Mouse (Mus musculus) heart, postnatal 14 days (tissue): ENCODE results near the gene Cd44. TPM values are rescaled to one million over a fixed set of nuclear protein-coding genes. Genes with fewer than 3 reads are reported as not detected.
A peak's percentile ranks its signal among the peaks of the same experiment; 100 is the strongest.

Source experiments
- DNase-seq, 2 experiments: peaks; one replicate each; pipeline ENCODE4 v3.0.0; 2021 to 2022
- intact Hi-C: fragments of 180-260 bp; cut with DNase I; formaldehyde crosslinking; loops from one replicate; pipeline ENCODE4 v1.15.1; 2025
- total RNA-seq, 2 experiments: library from RNA; stranded (reverse); gene quantifications; 2 replicates each; pipeline ENCODE4 v1.2.3; 2021

The Cd44 gene
- total RNA-seq, 2 experiments from 2014 or later: 13.5 to 15.0 TPM

GRCm38 (mm10) chr2:102828381-102828780, 73.1 kb downstream of the Cd44 start:
- intact Hi-C loops: no loop called here

DNA sequence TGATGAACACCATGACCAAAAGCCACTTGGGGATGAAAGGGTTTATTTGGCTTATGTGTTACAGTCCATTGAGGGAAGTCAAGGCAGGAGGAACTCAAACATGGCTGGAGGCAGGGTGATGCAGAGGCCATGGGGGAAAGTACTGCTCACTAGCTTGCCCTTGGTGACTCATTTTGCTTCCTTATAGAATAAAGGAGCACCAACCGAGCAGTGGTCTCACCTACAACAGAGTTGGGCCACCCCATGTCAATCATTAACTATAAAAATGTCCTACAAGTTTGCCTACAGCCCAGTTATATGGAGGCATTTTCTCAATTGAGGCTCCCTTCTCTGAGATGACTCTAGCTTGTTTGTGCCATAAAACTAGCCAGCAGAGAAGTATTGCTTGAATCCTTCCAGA, 73.6 kb downstream of the Cd44 start:
- intact Hi-C loops: no loop called here
- DNase-seq: no peak

More at GRCm38 (mm10) chr2:102828381-102828780, 73.1 kb downstream of the Cd44 start:
- DNase-seq: no peak

- intact Hi-C loops: no loop called here
- DNase-seq: no peak
Measured at GRCm38 (mm10) chr2:102825961-102826633, 75.4 kb downstream of the Cd44 start.

DNA sequence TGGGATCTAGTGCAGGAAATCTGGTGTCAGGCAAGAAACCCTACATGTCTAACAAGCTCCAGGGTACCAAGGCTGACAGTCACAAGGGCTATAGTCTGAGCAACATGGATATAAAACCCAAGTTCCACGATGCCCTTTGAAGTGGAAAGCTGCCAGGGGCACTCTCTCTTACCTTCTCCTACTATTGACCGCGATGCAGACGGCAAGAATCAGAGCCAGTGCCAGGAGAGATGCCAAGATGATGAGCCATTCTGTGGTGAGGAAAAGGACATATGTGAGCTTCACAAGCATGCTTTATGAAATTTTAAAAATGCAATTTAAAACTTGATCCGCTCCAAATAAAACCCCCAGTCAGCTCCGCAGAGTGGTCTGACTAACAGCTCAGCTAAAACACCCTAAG, 79.4 kb downstream of the Cd44 start:
- intact Hi-C loops: no loop called here

GRCm38 (mm10) chr2:102820790-102821189, 80.7 kb downstream of the Cd44 start:
- DNase-seq: no peak
- intact Hi-C loops: no loop called here

More for the DNA sequence above, 79.4 kb downstream of the Cd44 start:
- DNase-seq: no peak

GRCm38 (mm10) chr2:102820225-102820711, 81.2 kb downstream of the Cd44 start:
- intact Hi-C loops: no loop called here
- DNase-seq: peak in 1 of 2 experiments; percentile 2

GRCm38 (mm10) chr2:102815289-102815809, 86.1 kb downstream of the Cd44 start:
- intact Hi-C loops: no loop called here
- no peak for DNase-seq

DNA sequence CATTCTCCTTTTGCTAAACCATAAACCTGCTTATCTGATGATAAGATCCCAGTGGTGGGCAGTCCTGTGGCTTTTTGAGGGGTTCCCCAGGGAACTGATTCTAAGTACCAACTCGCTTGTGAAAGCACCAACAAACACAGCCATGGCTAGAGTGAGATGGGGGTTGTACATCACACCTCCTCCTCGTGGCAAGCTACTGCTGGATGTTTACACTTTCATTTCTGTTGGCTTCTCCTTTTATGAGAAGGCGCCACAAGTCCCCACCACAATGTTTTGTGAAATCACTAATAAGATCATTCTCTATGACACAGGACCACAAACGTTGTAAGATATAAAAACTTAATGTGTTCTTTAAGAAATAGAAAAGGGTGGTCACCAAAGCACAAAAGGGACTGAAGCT, 88.7 kb downstream of the Cd44 start:
- intact Hi-C loops: no loop called here
- DNase-seq: no peak

GRCm38 (mm10) chr2:102809436-102809835, 92.0 kb downstream of the Cd44 start:
- DNase-seq: no peak
- intact Hi-C loops: no loop called here

GRCm38 (mm10) chr2:102807633-102808032, 93.8 kb downstream of the Cd44 start:
- no peak for DNase-seq
- intact Hi-C loops: no loop called here

GRCm38 (mm10) chr2:102805761-102806496, 95.5 kb downstream of the Cd44 start:
- intact Hi-C loops: loop anchor here (2.0 kb wide), 3 partner anchors 119 to 257 kb away; no protein-coding TSS in a partner anchor
- no peak for DNase-seq

DNA sequence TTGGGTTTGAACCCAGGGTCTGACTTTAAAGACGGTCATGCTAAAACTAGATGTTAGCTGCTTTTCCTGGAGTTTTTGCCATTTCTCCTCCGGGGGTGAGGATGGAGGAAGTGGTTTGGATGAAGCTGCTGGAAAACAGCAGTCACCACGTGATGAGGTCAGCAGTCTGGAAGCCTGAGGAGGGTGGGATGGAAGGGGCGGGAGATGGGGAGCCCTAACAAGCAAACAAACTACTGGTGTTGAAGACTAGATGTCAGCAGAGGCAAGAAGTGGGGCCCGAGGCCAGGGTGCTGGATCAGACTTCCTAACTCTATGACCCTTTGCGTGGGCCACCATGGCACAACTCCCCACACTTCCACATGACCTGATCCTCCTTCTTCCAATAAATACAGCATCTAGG, 96.2 kb downstream of the Cd44 start:
- intact Hi-C loops: loop anchor here (2.0 kb wide), 3 partner anchors 118 to 258 kb away; no protein-coding TSS in a partner anchor
- DNase-seq: peak in 1 of 2 experiments; percentile 4

DNA sequence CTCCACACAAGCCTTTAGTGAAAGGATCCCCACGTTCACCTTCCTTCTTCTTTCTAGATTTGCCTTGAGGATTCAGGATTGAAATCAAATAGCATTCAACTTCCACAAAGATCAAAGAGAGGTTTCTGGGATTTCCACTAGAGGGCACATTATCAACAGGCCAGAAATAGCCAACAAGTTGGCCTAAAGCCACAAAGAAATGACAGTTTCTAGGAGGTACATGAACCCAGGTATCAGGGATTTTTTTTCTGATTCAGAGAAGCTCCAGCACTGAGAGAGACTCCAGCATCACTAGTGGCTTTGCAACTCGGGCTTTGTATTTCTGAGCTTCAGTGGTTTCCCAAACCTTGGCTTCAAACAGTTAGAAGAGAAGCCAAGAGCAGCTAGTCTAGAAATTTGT, 97.4 kb downstream of the Cd44 start:
- peak in 1 of 2 experiments; percentile 30 for DNase-seq
- intact Hi-C loops: loop anchor here (2.0 to 5.0 kb wide), 4 partner anchors 57 to 259 kb away; no protein-coding TSS in a partner anchor

DNA sequence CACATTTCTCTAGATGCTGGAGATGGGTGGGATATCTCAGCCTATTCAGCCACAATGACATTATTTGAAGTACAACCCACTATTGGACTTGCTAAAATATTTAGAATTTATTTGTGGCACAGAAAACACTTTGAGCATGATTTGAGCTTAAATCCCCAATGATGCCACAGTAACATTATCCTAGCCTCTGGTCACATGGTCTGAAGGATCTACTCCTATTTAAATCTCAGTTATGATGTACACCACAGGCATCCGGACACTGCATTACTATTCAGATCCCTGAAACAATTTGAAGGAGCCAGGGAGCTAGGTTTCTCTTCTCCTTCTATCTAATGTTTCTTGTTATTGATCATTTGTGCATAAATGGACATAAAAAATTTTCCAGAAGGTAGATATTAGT, 99.6 kb downstream of the Cd44 start:
- intact Hi-C loops: loop anchor here (5.0 kb wide), 1 partner anchor 55 kb away; no protein-coding TSS in a partner anchor
- DNase-seq: no peak

- no peak for DNase-seq
- intact Hi-C loops: no loop called here
Measured at GRCm38 (mm10) chr2:102798149-102798548, 103.3 kb downstream of the Cd44 start.

DNA sequence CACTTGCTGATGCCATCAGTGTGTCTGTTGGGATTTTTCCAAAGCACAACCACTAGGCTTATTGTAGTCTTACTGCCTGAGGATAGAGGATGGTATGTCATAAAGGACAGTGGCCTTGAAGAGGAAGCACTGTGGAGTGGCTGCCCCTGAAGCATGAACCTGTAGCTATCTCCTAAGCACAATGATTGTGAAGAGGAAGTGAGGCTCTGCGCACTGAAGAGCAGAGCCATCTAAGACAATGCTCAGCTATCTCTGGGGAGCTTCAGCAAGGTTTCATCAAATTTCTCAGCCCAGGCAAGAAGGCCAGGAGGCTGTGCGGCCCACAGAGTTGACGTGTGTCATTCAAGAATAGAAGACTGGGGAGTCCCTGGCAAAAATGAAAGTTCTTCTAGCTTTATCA, 106.4 kb downstream of the Cd44 start:
- intact Hi-C loops: no loop called here
- DNase-seq: no peak

GRCm38 (mm10) chr2:102792804-102793203, 108.7 kb downstream of the Cd44 start:
- DNase-seq: no peak
- intact Hi-C loops: no loop called here

- no peak for DNase-seq
- intact Hi-C loops: no loop called here
Measured at GRCm38 (mm10) chr2:102791641-102792040, 109.8 kb downstream of the Cd44 start.

GRCm38 (mm10) chr2:102785696-102786095, 115.8 kb downstream of the Cd44 start:
- DNase-seq: no peak
- intact Hi-C loops: loop anchor here (10.0 kb wide), 1 partner anchor 191 kb away; no protein-coding TSS in a partner anchor

DNA sequence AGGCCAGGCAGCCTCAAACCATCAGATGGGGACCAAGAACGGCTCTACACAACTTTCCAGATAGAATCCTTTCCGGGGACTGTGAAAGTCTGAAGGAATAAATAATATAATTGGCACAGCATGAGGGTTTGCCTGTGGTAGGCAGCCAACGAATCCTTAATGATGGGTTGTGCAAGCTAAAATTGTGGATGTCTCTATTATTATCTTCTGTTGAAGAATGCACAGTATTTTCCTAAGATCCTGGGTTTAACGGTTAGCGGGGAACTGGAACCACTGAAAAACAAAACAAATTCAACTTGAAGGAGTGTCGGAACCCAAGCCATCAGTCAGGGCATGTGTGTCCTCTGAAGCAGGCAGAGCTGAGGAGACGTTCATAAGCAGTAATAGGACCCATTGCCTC, 118.7 kb downstream of the Cd44 start:
- DNase-seq: no peak
- intact Hi-C loops: loop anchor here (10.0 kb wide), 1 partner anchor 188 kb away; no protein-coding TSS in a partner anchor

DNA sequence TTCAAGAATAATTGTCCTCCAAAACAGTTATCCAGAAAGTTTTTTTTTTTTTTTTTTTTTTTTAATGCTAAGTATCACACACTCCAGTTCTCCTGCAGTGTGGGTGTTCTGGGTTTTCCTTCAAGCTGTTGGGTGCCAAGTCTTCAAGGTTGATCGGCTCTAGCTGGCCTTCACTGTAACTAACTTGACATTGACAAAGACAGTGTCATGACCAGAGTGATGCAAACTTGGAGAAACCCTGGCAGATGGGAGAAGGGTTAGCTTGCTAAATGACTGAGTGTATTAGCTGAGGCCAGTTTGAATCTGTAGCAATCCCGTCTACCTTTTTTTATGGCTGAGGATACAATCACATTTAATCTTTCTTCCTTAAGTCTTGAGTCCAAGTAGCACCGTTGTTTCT, 123.3 kb downstream of the Cd44 start:
- DNase-seq: no peak
- intact Hi-C loops: no loop called here
